Mouse (Mus musculus) heart, adult 2 months (tissue): ENCODE measurements around the gene Dlg5.

Source experiments
- CTCF ChIP-seq: fragments of 200-600 bp; IDR thresholded peaks from 2 replicates; pipeline ENCODE4 v1.8.1; 2022; ENCODE audit warnings: antibody characterized with exemption, mild to moderate bottlenecking, moderate library complexity
- EP300 ChIP-seq: fragments of 200-500 bp; IDR thresholded peaks from 2 replicates; pipeline ENCODE4 v1.6.1; 2011; ENCODE audit warnings: low read depth, low read length, control low read depth; ENCODE audit not compliant: insufficient read depth
- POLR2A ChIP-seq: fragments of 200-500 bp; IDR thresholded peaks from 2 replicates; pipeline ENCODE4 v1.6.1; 2011; ENCODE audit warnings: mild to moderate bottlenecking, low read depth, low read length, control low read depth; ENCODE audit not compliant: insufficient read depth

GRCm38 (mm10) chr14:24144821-24145220 lies 100.9 kb downstream of the Dlg5 start:
- no peak for TF ChIP-seq POLR2A
- no peak for TF ChIP-seq CTCF
- TF ChIP-seq EP300, result no peak
